Mouse (Mus musculus): ENCODE measurements around the gene Nudt6. TPM values are rescaled to one million over a fixed set of nuclear protein-coding genes. Genes with fewer than 3 reads are reported as not detected.
A peak's percentile ranks its signal among the peaks of the same experiment; 100 is the strongest.

Gene Nudt6
- 10 to 100 TPM; 17.5 to 18.3 TPM for total RNA-seq (2021)
- long read RNA-seq, experiment 1, transcript Nudt6-201 (5 exons, 1,155 nt) = major isoform, 18 of 39 reads
- long read RNA-seq, experiment 1, partial matches to known transcripts = 0 of 39 reads
- long read RNA-seq, experiment 1, other reads (novel, unspliced or antisense) = 16 of 39 reads
- long read RNA-seq, experiment 2, transcript Nudt6-201 (5 exons, 1,155 nt) = major isoform, 11 of 26 reads
- long read RNA-seq, experiment 2, partial matches to known transcripts = 1 of 26 reads
- long read RNA-seq, experiment 2, other reads (novel, unspliced or antisense) = 9 of 26 reads

- peak; percentile 80 to 82 for DNase-seq (ENCODE audit: low spot score in 2 of 2)
Observed at GRCm38 (mm10) chr3:37420072-37420471, at the start of gene Nudt6. TSS of gene Nudt6 (minus strand) at chr3:37420211.

DNA sequence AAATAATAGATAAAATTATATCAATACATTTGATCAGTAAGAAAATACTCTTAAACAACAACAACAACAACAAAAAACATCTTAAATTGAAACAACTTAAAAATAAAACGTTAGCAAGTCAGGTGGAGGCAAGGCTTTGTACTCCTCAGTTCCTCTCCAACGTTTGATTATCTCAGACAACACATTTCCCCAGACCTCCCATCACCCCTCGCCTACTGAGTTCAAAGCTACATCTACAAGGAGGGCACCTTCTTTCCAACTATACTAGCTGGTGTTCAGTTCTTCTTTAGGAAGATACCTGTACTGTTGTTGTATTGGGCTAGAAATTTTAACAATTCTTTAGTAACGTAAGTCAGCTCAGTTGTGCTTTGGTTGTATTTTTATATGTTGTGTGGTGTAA is 49.3 kb upstream of the Nudt6 start:
- no peak for DNase-seq (ENCODE audit: low spot score in 2 of 2)

DNA sequence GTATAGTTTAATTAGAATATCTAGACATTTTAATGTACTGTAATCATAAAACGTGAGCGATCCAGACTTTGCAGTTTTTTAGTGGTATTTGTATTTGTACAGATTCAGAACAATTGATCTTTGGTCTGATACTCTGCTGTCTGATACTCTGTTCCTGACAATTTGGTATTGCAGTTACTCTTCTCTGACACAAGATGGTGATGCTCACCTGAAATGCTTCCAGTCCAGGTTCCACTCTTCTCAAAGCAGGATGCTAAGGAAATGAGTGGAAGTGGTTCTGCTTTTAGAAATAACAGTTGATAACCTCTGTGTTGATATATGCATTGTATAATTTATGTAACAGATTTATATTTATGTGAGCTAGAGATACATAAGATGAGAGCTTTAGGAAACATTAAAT is 48.2 kb upstream of the Nudt6 start:
- DNase-seq (ENCODE audit: low spot score in 2 of 2) = no peak

GRCm38 (mm10) chr3:37455992-37456391 is 36.0 kb upstream of the Nudt6 start:
- no peak for DNase-seq (ENCODE audit: low spot score in 2 of 2)

DNA sequence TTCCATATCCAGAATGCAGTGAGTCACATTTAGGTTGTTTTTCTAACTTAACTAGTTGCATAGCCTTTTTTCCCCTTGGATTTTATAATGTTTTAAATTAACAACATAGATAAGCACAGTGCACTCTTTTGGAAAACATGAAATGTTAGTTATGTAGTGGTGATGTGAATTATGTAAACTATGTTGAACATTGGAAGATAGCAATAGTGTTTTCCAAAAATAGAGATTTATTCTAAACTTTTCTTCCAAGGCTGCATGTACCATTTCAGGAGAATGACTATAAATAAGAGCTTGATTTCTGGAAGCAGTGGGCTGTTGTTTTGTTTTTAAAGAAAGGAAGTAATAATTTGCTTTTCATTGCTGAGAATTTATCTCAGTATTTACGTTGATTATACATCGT is 23.4 kb upstream of the Nudt6 start:
- no peak for DNase-seq (ENCODE audit: low spot score in 2 of 2)

GRCm38 (mm10) chr3:37439770-37440169 is 19.8 kb upstream of the Nudt6 start:
- no peak for DNase-seq (ENCODE audit: low spot score in 2 of 2)

DNA sequence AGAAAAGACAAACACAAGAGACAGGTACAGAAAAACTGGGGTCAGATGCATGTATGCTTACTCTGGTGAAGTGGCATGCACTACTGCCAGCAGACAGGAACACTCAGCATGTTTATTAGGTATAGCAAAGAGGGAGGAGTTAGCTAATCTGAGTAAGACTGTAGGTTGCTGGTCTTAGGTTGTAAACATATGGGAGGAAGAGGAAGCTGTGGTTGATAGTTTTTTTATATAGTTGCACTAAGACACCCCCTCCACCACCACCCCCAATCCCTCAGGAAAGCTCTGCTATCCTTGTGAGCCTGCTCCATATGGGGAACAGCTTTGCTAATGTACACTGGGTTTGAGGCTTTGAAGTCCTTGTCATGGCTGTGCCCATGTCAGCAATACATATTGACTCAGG is 10.3 kb upstream of the Nudt6 start:
- DNase-seq (ENCODE audit: low spot score in 2 of 2) = no peak

DNA sequence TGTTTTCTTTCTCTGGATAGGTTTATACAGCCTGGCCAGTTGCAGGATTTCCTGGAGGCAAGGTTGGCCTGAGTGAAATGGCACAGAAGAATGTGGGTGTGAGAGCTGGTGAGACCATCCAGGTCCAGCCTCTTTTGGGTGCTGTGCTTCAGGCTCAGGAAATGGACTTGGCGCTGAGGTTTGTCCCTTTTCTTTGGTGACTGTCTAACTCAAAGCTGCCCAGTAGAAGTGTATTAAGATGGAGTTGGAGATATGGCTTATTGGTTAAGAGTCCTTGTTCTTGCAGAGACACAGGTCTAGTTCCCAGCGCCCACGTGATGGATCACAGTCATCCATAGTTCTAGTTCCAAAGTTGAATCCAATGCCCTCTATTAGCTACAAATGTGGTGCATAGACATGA is 6.1 kb upstream of the Nudt6 start:
- no peak for DNase-seq (ENCODE audit: low spot score in 2 of 2)

GRCm38 (mm10) chr3:37421179-37421578 is 1.2 kb upstream of the Nudt6 start:
- DNase-seq (ENCODE audit: low spot score in 2 of 2) = no peak

DNA sequence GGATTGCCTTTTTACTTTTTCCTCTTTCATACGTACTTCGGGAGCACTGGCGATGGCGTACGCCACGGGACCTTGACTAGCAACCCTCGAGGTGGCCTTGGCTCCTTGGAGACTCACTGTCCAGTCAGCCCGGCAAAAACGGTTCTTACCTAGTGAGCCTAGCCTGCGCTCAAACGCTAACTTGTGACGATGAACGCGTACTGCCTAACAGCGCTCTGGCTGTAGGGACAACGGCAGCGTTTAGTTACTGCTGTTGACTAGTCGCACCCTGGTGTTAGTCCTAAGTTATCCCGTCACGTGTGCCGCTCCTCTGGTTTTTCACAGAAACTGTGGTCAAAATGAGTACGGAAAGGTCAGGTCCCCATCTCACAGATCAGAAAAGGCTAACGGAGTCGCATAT is 630 bp upstream of the Nudt6 start:
- DNase-seq (ENCODE audit: low spot score in 2 of 2) = peak in 1 of 2 experiments; percentile 18

GRCm38 (mm10) chr3:37419458-37419991 is 486 bp downstream of the Nudt6 start, which contains the start of gene Spata5:
TSS of gene Spata5 (plus strand) at chr3:37419896.
- peak; percentile 88 to 95 for DNase-seq (ENCODE audit: low spot score in 2 of 2)

DNA sequence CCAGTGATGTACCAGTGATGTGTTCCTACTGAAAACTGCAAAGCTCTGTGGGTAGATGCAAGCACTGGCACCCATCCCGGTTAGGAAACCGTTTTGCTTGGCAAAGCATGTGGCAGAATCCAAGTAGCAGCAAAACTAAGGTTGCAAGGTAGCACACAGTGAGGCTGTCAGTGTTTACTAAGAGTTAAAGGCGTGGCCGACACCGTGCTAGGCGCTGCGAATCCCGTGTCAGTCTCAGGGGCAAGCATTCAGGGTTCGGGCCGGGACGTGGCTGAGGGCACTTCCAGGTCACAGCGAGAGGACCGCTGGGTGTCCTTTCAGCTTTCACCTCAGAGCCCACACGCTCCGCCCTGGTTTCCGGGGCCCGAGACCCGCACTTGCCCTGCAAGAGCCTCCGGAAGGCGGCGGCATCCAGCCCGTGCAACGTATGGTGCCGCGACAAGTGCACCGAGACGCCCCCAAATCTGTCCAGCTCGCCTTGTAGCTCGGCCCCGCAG is 1.0 kb downstream of the Nudt6 start:
- DNase-seq (ENCODE audit: low spot score in 2 of 2) = no peak

GRCm38 (mm10) chr3:37418341-37418740 is 1.7 kb downstream of the Nudt6 start:
- DNase-seq (ENCODE audit: low spot score in 2 of 2) = no peak

DNA sequence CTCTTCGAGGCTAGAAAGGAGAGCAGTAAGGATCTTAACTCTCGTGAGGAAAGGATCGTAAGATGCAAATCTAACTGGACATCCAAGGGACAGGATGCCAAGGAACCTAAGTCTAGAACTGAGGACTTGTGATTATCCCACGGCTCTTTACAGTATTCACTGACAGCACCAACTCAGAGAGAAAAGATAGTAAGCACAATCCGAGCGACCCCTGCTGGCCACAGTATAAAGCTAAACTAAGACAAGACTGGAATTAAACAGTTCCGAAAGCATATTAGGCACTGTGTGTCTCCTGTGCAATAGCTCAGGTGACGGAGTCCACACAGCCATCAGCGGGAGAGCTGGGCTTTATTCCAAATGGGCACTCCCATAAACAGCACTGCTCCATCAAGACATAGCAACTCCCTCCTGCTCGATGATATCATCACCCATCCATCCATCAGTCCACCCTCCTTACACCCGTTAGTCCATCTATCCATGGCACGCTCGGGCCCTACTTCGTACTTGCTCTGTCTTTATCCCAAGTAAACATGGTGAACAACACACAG is 5.5 kb downstream of the Nudt6 start:
- DNase-seq (ENCODE audit: low spot score in 2 of 2) = peak in 1 of 2 experiments; percentile 66

GRCm38 (mm10) chr3:37413446-37413845 is 6.6 kb downstream of the Nudt6 start:
- no peak for DNase-seq (ENCODE audit: low spot score in 2 of 2)

DNA sequence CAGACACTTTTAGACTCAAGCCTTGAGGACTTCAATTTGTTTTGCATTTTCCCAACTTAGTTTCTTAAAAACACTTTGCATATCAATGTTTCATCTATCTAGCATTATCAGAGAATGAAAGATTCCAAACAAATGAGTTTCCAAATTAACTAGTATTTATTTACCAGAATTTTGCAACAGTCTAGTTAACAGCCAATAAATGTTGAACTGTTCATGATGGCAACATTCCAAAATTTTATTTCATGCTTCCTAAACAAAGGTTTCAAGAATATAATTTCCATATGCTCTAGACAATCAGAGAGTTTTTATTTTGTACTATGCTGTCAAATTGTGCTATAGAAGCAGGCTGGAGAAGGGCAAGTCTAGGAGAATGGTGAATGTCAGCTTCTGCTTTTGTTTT is 12.4 kb downstream of the Nudt6 start:
- no peak for DNase-seq (ENCODE audit: low spot score in 2 of 2)

GRCm38 (mm10) chr3:37401729-37402610 is 18.0 kb downstream of the Nudt6 start:
- no peak for DNase-seq (ENCODE audit: low spot score in 2 of 2)

DNA sequence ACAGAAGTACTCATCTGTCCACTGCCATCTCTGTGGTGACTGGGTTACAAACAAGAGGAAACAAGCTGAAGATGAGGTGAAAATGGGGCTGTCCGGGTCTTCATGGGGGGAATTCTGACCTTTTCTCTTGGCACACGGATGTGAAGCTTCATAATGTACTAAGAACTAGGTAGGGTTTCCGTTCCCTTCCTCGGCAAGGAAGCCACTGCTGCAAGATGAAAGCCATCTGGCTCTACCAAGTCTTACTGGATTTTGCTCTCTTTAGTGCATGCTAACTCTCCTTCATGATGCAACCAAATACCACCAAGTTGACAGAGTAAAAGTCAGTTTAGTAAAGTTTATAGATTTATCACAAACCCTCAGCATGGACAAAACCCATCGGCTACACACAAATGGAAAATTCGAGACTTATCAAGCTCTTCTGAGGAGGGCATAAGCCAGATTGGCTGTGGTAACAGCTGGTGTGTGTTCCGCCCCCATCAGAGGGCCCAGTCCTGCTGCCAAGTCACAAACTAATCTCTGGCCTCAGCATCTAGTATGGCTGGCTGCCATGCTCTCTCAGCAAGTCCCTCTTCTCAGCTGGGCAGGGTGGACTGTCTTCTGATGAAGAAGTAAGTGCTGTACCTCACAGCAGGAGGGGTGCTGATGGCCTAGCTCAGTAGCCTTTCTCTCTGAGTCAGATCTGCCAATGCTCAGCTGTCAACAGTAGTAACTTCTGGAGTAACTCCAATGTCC is 21.2 kb downstream of the Nudt6 start:
- no peak for DNase-seq (ENCODE audit: low spot score in 2 of 2)

- DNase-seq (ENCODE audit: low spot score in 2 of 2) = no peak
Observed at GRCm38 (mm10) chr3:37397646-37398045, 22.4 kb downstream of the Nudt6 start.

GRCm38 (mm10) chr3:37396930-37397608 is 22.9 kb downstream of the Nudt6 start:
- no peak for DNase-seq (ENCODE audit: low spot score in 2 of 2)
